Mouse (Mus musculus): Measurements from ENCODE around the gene Pou6f2. TPM values are rescaled to one million over a fixed set of nuclear protein-coding genes. Genes with fewer than 3 reads are reported as not detected.

Gene Pou6f2
- total RNA-seq, 1 experiment = 0.09 TPM

DNA sequence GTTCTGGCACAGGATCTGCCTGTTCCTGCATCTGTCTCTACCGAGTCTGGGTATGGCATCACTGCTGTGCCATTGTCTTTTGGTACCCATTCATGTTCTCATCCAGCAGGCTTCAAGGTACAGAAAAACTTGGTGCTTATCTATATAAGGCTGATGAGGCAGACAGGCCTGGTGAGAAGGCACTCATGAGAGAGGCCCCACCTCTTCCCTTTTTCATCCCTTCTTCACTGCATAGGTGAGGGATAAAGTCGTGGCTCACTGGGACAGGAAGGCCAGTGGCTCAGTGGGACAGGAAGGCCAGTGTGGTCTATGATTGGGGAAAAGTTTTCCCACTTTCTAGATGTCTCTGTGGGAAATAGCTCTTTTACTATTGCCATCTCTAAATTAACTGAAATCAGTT is 263.8 kb downstream of the Pou6f2 start:
- in situ Hi-C loops (cut with MboI; ENCODE audit: low sequenced_read_pairs in 2 of 2, unreplicated experiment in 2 of 2) = no loop called here

DNA sequence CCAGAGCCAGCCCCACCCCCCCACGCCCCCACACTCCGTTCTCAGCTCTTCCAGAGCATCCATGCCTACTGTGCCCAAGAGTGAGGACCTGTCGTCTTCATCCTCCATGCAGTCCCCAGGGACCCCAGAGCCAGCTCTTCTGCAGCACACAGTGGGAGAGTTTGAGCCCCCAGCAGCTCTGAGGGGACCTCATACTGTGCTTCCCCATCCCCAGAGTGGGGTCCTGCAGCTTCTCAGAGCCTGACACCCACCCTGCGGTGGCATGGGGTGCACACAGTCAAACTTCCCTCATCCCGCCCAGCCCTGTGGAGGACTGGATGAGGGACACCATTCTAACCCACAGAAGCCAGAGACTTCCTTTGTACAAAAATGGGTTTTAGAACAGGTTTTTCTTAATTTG is 264.3 kb downstream of the Pou6f2 start:
- no peaks in the 10 kb centered on the region for H3K9me3 ChIP-seq (ENCODE audit: control insufficient read depth, insufficient read depth, low read depth, low read length)
- H3K4me3 ChIP-seq (ENCODE audit: insufficient read depth in 1 of 2, low read depth in 1 of 2, low read length in 2 of 2, poor library complexity in 1 of 2, severe bottlenecking in 1 of 2) = no peak overlapping the region
- H3K4me1 ChIP-seq (ENCODE audit: control insufficient read depth in 2 of 2, insufficient read depth in 2 of 2, low read length in 2 of 2, poor library complexity in 1 of 2) = no peaks in the 10 kb centered on the region
- H3K9ac ChIP-seq (ENCODE audit: insufficient read depth, low read depth, low read length, poor library complexity, severe bottlenecking) = no peak overlapping the region
- TF ChIP-seq CHD2 (IDR thresholded peaks at IDR 0.05; ENCODE audit: low read depth, low read length) (no peak), HCFC1 (IDR thresholded peaks at IDR 0.05; ENCODE audit: borderline replicate concordance, insufficient read depth, low read length) (no peak), ZC3H11A (IDR thresholded peaks at IDR 0.05; ENCODE audit: borderline replicate concordance, low read depth, low read length) (no peak), MAFK (IDR thresholded peaks at IDR 0.05; ENCODE audit: insufficient read depth, low read depth, low read length) (no peak), ZNF384 (IDR thresholded peaks at IDR 0.05; ENCODE audit: low read depth, low read length) (no peak)
- H3K27ac ChIP-seq (ENCODE audit: insufficient read depth, low read depth, low read length, poor library complexity, severe bottlenecking) = no peak overlapping the region
- H3K36me3 ChIP-seq (ENCODE audit: control insufficient read depth, insufficient read depth, low read length, poor library complexity, severe bottlenecking) = no peaks in the 10 kb centered on the region
- DNase-seq (ENCODE audit: low read depth, low spot score) = no peak
- in situ Hi-C loops (cut with MboI; ENCODE audit: low sequenced_read_pairs in 2 of 2, unreplicated experiment in 2 of 2) = no loop called here

More for the DNA sequence above, 263.8 kb downstream of the Pou6f2 start:
- H3K36me3 ChIP-seq (ENCODE audit: control insufficient read depth, insufficient read depth, low read length, poor library complexity, severe bottlenecking) = no peaks in the 10 kb centered on the region
- TF ChIP-seq MAFK (IDR thresholded peaks at IDR 0.05; ENCODE audit: insufficient read depth, low read depth, low read length) (no peak), HCFC1 (IDR thresholded peaks at IDR 0.05; ENCODE audit: borderline replicate concordance, insufficient read depth, low read length) (no peak), ZNF384 (IDR thresholded peaks at IDR 0.05; ENCODE audit: low read depth, low read length) (no peak), ZC3H11A (IDR thresholded peaks at IDR 0.05; ENCODE audit: borderline replicate concordance, low read depth, low read length) (no peak), CHD2 (IDR thresholded peaks at IDR 0.05; ENCODE audit: low read depth, low read length) (no peak)
- H3K9ac ChIP-seq (ENCODE audit: insufficient read depth, low read depth, low read length, poor library complexity, severe bottlenecking) = no peak overlapping the region
- H3K4me1 ChIP-seq (ENCODE audit: control insufficient read depth in 2 of 2, insufficient read depth in 2 of 2, low read length in 2 of 2, poor library complexity in 1 of 2) = no peaks in the 10 kb centered on the region
- H3K4me3 ChIP-seq (ENCODE audit: insufficient read depth in 1 of 2, low read depth in 1 of 2, low read length in 2 of 2, poor library complexity in 1 of 2, severe bottlenecking in 1 of 2) = no peak overlapping the region
- H3K9me3 ChIP-seq (ENCODE audit: control insufficient read depth, insufficient read depth, low read depth, low read length) = no peaks in the 10 kb centered on the region
- no peak overlapping the region for H3K27ac ChIP-seq (ENCODE audit: insufficient read depth, low read depth, low read length, poor library complexity, severe bottlenecking)
- DNase-seq (ENCODE audit: low read depth, low spot score) = no peak

DNA sequence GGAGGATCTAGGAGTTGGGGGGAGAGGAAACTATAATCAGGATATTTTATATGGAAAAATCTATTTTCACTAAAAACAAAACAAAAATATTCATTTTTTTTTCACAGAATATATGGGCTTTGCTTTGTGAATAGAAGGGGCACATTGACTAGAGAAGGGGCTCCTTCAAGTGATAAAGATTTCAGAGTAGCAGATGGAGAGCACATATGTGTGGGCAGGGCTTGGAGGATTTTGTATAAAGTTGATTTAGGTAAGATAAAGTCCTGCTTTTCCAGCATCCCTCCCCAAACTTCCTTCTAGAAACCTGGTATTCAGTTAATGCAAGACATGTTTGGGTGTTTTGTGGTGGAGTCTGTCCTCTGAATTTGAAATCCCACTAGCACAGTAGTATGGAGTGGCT is 266.2 kb downstream of the Pou6f2 start:
- Histone ChIP-seq H3K4me1 (ENCODE audit: control insufficient read depth in 2 of 2, insufficient read depth in 2 of 2, low read length in 2 of 2, poor library complexity in 1 of 2) (no peaks in the 10 kb centered on the region), H3K4me3 (ENCODE audit: insufficient read depth in 1 of 2, low read depth in 1 of 2, low read length in 2 of 2, poor library complexity in 1 of 2, severe bottlenecking in 1 of 2) (no peak overlapping the region), H3K9me3 (ENCODE audit: control insufficient read depth, insufficient read depth, low read depth, low read length) (no peaks in the 10 kb centered on the region), H3K9ac (ENCODE audit: insufficient read depth, low read depth, low read length, poor library complexity, severe bottlenecking) (no peak overlapping the region), H3K36me3 (ENCODE audit: control insufficient read depth, insufficient read depth, low read length, poor library complexity, severe bottlenecking) (no peaks in the 10 kb centered on the region), H3K27ac (ENCODE audit: insufficient read depth, low read depth, low read length, poor library complexity, severe bottlenecking) (no peak overlapping the region)
- no peak for DNase-seq (ENCODE audit: low read depth, low spot score)
- TF ChIP-seq MAFK (IDR thresholded peaks at IDR 0.05; ENCODE audit: insufficient read depth, low read depth, low read length) = no peak
- no peak for TF ChIP-seq ZC3H11A (IDR thresholded peaks at IDR 0.05; ENCODE audit: borderline replicate concordance, low read depth, low read length)
- TF ChIP-seq CHD2 (IDR thresholded peaks at IDR 0.05; ENCODE audit: low read depth, low read length) = no peak
- no peak for TF ChIP-seq HCFC1 (IDR thresholded peaks at IDR 0.05; ENCODE audit: borderline replicate concordance, insufficient read depth, low read length)
- no peak for TF ChIP-seq ZNF384 (IDR thresholded peaks at IDR 0.05; ENCODE audit: low read depth, low read length)
- in situ Hi-C loops (cut with MboI; ENCODE audit: low sequenced_read_pairs in 2 of 2, unreplicated experiment in 2 of 2) = no loop called here

DNA sequence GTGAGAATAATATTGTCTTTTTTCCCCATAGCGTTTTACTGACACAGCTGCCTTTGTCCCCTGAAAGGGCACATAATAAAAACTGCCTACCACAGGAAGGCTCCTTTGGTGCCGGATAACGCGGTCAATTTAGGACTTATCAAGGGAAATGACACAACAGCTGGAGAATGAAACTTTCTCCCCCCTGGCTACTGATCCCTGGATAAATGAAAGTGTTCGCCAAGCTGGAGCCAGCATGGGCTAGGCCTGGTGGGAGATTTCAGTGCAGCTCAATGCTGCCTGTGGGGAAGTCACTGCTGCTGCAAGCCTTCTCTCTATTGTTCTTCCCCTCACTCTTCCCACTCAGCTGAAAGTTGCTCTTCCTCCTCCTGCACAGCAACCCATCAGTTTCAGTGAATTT is 267.8 kb downstream of the Pou6f2 start:
- Histone ChIP-seq H3K9me3 (ENCODE audit: control insufficient read depth, insufficient read depth, low read depth, low read length) (no peaks in the 10 kb centered on the region), H3K4me3 (ENCODE audit: insufficient read depth in 1 of 2, low read depth in 1 of 2, low read length in 2 of 2, poor library complexity in 1 of 2, severe bottlenecking in 1 of 2) (no peak overlapping the region), H3K36me3 (ENCODE audit: control insufficient read depth, insufficient read depth, low read length, poor library complexity, severe bottlenecking) (no peaks in the 10 kb centered on the region), H3K4me1 (ENCODE audit: control insufficient read depth in 2 of 2, insufficient read depth in 2 of 2, low read length in 2 of 2, poor library complexity in 1 of 2) (no peaks in the 10 kb centered on the region; a peak in 1 of 4 replicates), H3K27ac (ENCODE audit: insufficient read depth, low read depth, low read length, poor library complexity, severe bottlenecking) (no peak overlapping the region), H3K9ac (ENCODE audit: insufficient read depth, low read depth, low read length, poor library complexity, severe bottlenecking) (no peak overlapping the region)
- in situ Hi-C loops (cut with MboI; ENCODE audit: low sequenced_read_pairs in 2 of 2, unreplicated experiment in 2 of 2) = no loop called here
- no peak for DNase-seq (ENCODE audit: low read depth, low spot score)
- TF ChIP-seq HCFC1 (IDR thresholded peaks at IDR 0.05; ENCODE audit: borderline replicate concordance, insufficient read depth, low read length) = no peak
- TF ChIP-seq ZC3H11A (IDR thresholded peaks at IDR 0.05; ENCODE audit: borderline replicate concordance, low read depth, low read length) = no peak
- TF ChIP-seq CHD2 (IDR thresholded peaks at IDR 0.05; ENCODE audit: low read depth, low read length) = no peak
- TF ChIP-seq ZNF384 (IDR thresholded peaks at IDR 0.05; ENCODE audit: low read depth, low read length) = no peak
- TF ChIP-seq MAFK (IDR thresholded peaks at IDR 0.05; ENCODE audit: insufficient read depth, low read depth, low read length) = no peak

DNA sequence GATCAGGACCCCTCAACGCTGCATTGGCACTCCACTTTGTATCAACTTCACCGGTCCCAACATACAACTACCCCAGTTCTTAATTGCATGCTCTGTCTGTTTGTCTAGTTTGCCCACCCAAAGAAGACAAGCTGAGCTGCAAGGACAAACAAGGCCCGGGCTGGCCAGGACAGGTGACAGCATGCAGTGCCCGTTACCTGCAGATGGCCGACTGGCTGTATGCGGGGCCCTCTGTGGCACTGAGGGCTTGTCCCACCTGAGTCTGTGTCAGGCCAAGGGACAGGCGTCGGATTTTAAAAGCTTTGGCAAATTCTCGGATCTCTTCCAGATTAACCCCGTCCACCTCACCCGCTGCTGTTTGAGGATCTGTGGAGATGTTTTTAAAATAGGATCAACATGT is 268.7 kb downstream of the Pou6f2 start:
- Histone ChIP-seq H3K27ac (ENCODE audit: insufficient read depth, low read depth, low read length, poor library complexity, severe bottlenecking) (no peak overlapping the region), H3K9ac (ENCODE audit: insufficient read depth, low read depth, low read length, poor library complexity, severe bottlenecking) (no peak overlapping the region), H3K9me3 (ENCODE audit: control insufficient read depth, insufficient read depth, low read depth, low read length) (no peaks in the 10 kb centered on the region), H3K4me3 (ENCODE audit: insufficient read depth in 1 of 2, low read depth in 1 of 2, low read length in 2 of 2, poor library complexity in 1 of 2, severe bottlenecking in 1 of 2) (no peak overlapping the region), H3K4me1 (ENCODE audit: control insufficient read depth in 2 of 2, insufficient read depth in 2 of 2, low read length in 2 of 2, poor library complexity in 1 of 2) (peaks cover 0 to 1% of the 10 kb centered on the region in 2 experiments; a peak in 1 of 4 replicates), H3K36me3 (ENCODE audit: control insufficient read depth, insufficient read depth, low read length, poor library complexity, severe bottlenecking) (no peaks in the 10 kb centered on the region)
- no peak for DNase-seq (ENCODE audit: low read depth, low spot score)
- in situ Hi-C loops (cut with MboI; ENCODE audit: low sequenced_read_pairs in 2 of 2, unreplicated experiment in 2 of 2) = no loop called here
- no peak for TF ChIP-seq MAFK (IDR thresholded peaks at IDR 0.05; ENCODE audit: insufficient read depth, low read depth, low read length)

Data from ES-E14 (cell line).